Mouse (Mus musculus) MEL (cell line): ENCODE data around the gene Zg16. TPM values are rescaled to one million over a fixed set of nuclear protein-coding genes. Genes with fewer than 3 reads are reported as not detected.
A peak's percentile ranks its signal among the peaks of the same experiment; 100 is the strongest.

Experiments
- DNase-seq: peaks from one replicate; pipeline ENCODE4 v3.0.0; 2011; ENCODE audit warnings: low read depth, low spot score
- H3K27ac ChIP-seq: 2 replicates; pipeline ENCODE4 v1.5.1; 2012; ENCODE audit warnings: low read depth, mild to moderate bottlenecking, control low read depth, low read length, moderate library complexity; ENCODE audit not compliant: control insufficient read depth
- H3K27me3 ChIP-seq, 2 experiments: fragments of 150-350 bp in 1 of 2; sonication (generic) in 1 of 2; 2 replicates each; pipeline ENCODE4 v1.6.1; 2012; ENCODE audit warnings: low read length in 2 of 2, mild to moderate bottlenecking in 2 of 2, improper control_type of control experiment in 1 of 2, moderate library complexity in 1 of 2; ENCODE audit not compliant: insufficient read depth in 2 of 2, control insufficient read depth in 1 of 2
- H3K36me3 ChIP-seq, 2 experiments: 2 replicates each; pipeline ENCODE4 v1.6.1; 2012 to 2014; ENCODE audit warnings: low read length in 2 of 2, improper control_type of control experiment in 1 of 2, inconsistent platforms in 1 of 2, mild to moderate bottlenecking in 1 of 2; ENCODE audit not compliant: insufficient read depth in 2 of 2, control insufficient read depth in 1 of 2
- H3K4me1 ChIP-seq, 2 experiments: fragments of 150-350 bp in 1 of 2; sonication (generic) in 1 of 2; 2 replicates each; pipeline ENCODE4 v1.6.1; 2012; ENCODE audit warnings: low read length in 2 of 2, improper control_type of control experiment in 1 of 2, mild to moderate bottlenecking in 1 of 2; ENCODE audit not compliant: insufficient read depth in 2 of 2, control insufficient read depth in 1 of 2
- H3K4me3 ChIP-seq, 2 experiments: fragments of 150-350 bp in 1 of 2; sonication (generic) in 1 of 2; 2 replicates each; pipeline ENCODE4 v1.5.1; 2012; ENCODE audit warnings: low read depth in 2 of 2, low read length in 2 of 2, mild to moderate bottlenecking in 2 of 2, moderate library complexity in 2 of 2, control low read depth in 1 of 2, improper control_type of control experiment in 1 of 2; ENCODE audit not compliant: control insufficient read depth in 1 of 2, insufficient read depth in 1 of 2
- H3K79me2 ChIP-seq: 2 replicates; pipeline ENCODE4 v1.6.1; 2012; ENCODE audit warnings: mild to moderate bottlenecking, low read length, moderate library complexity; ENCODE audit not compliant: control insufficient read depth, poor library complexity, insufficient read depth
- H3K9ac ChIP-seq: 2 replicates; pipeline ENCODE4 v1.6.1; 2012; ENCODE audit warnings: low read depth, mild to moderate bottlenecking, control low read depth, low read length, moderate library complexity; ENCODE audit not compliant: control insufficient read depth, poor library complexity, severe bottlenecking
- H3K9me3 ChIP-seq: fragments of 150-350 bp; sonication (generic); replicated peaks from 2 replicates; pipeline ENCODE4 v1.6.1; 2012; ENCODE audit warnings: mild to moderate bottlenecking, low read length, improper control_type of control experiment, moderate library complexity; ENCODE audit not compliant: insufficient read depth
- CHD2 ChIP-seq: IDR thresholded peaks from 2 replicates; pipeline ENCODE4 v1.6.1; 2011; ENCODE audit warnings: low read length, improper control_type of control experiment
- CTCF ChIP-seq, 3 experiments: IDR thresholded peaks in 2 of 3; conservative IDR thresholded peaks in 1 of 3; 2 replicates each; pipeline ENCODE4 v1.5.1; 2011 to 2012; ENCODE audit warnings: low read length in 3 of 3, low read depth in 2 of 3, mild to moderate bottlenecking in 2 of 3, improper control_type of control experiment in 1 of 3, inconsistent platforms in 1 of 3, mixed read lengths in 1 of 3, moderate library complexity in 1 of 3; ENCODE audit not compliant: control insufficient read depth in 1 of 3, insufficient read depth in 1 of 3, poor library complexity in 1 of 3, severe bottlenecking in 1 of 3
- EP300 ChIP-seq, 2 experiments: IDR thresholded peaks; 2 replicates each; pipeline ENCODE4 v1.6.1; 2011; ENCODE audit warnings: improper control_type of control experiment in 2 of 2, low read length in 2 of 2, low read depth in 1 of 2, mild to moderate bottlenecking in 1 of 2
- GABPA ChIP-seq: IDR thresholded peaks from 2 replicates; pipeline ENCODE4 v1.6.1; 2012; ENCODE audit warnings: low read depth, mild to moderate bottlenecking, inconsistent platforms, low read length, improper control_type of control experiment, moderate library complexity
- KAT2A ChIP-seq: conservative IDR thresholded peaks from 2 replicates; pipeline ENCODE4 v1.6.1; 2012; ENCODE audit warnings: low read depth, low read length, improper control_type of control experiment, inconsistent platforms
- MAFK ChIP-seq: IDR thresholded peaks from 2 replicates; pipeline ENCODE4 v1.6.1; 2011; ENCODE audit warnings: low read depth, mild to moderate bottlenecking, low read length, improper control_type of control experiment, borderline replicate concordance
- MEF2A ChIP-seq: IDR thresholded peaks from 2 replicates; pipeline ENCODE4 v1.6.1; 2014; ENCODE audit warnings: low read depth, mild to moderate bottlenecking, inconsistent platforms, low read length, improper control_type of control experiment; ENCODE audit not compliant: poor library complexity, insufficient replicate concordance, severe bottlenecking; ENCODE audit errors: extremely low read depth
- MYB ChIP-seq: IDR thresholded peaks from 2 replicates; pipeline ENCODE4 v1.6.1; 2011; ENCODE audit warnings: mild to moderate bottlenecking, low read depth, low read length, improper control_type of control experiment
- MYC ChIP-seq: IDR thresholded peaks from 2 replicates; pipeline ENCODE4 v1.6.1; 2011; ENCODE audit warnings: low read depth, mild to moderate bottlenecking, low read length, improper control_type of control experiment, moderate library complexity
- POLR2AphosphoS2 ChIP-seq: IDR thresholded peaks from 2 replicates; pipeline ENCODE4 v1.6.1; 2011; ENCODE audit warnings: low read length, improper control_type of control experiment
- RAD21 ChIP-seq: IDR thresholded peaks from 2 replicates; pipeline ENCODE4 v1.6.1; 2011; ENCODE audit warnings: mild to moderate bottlenecking, low read depth, low read length, improper control_type of control experiment
- TBP ChIP-seq: IDR thresholded peaks from 2 replicates; pipeline ENCODE4 v1.8.0; 2011; ENCODE audit warnings: low read depth, low read length, improper control_type of control experiment
- UBTF ChIP-seq: IDR thresholded peaks from 2 replicates; pipeline ENCODE4 v1.6.1; 2012; ENCODE audit warnings: low read depth, mild to moderate bottlenecking, inconsistent platforms, low read length, improper control_type of control experiment, moderate library complexity, borderline replicate concordance; ENCODE audit not compliant: insufficient read depth
- ZC3H11A ChIP-seq: IDR thresholded peaks from 2 replicates; pipeline ENCODE4 v1.6.1; 2012; ENCODE audit warnings: low read depth, mild to moderate bottlenecking, inconsistent platforms, low read length, improper control_type of control experiment
- polyA plus RNA-seq, 2 experiments: library from polyadenylated mRNA; stranded (reverse) in 1 of 2; unstranded in 1 of 2; fragments of >175 nt in 1 of 2; fragments of >200 nt in 1 of 2; gene quantifications; 2 replicates each; pipeline versions ENCODE4 v1.2.1 to v1.2.4; 2012; ENCODE audit warnings: low replicate concordance in 2 of 2, low read depth in 1 of 2; ENCODE audit not compliant: insufficient read length in 2 of 2, insufficient read depth in 1 of 2, missing spikeins in 1 of 2
- total RNA-seq: library from RNA; depleted of rRNA; stranded (reverse); fragments of 300-350 nt; gene quantifications from 2 replicates; pipeline ENCODE4 v1.2.3, GENCODE M21; 2012

Zg16 gene
- total and polyA plus RNA-seq, 3 experiments, result 50.4 to 89.3 TPM; not detected in 1

DNA sequence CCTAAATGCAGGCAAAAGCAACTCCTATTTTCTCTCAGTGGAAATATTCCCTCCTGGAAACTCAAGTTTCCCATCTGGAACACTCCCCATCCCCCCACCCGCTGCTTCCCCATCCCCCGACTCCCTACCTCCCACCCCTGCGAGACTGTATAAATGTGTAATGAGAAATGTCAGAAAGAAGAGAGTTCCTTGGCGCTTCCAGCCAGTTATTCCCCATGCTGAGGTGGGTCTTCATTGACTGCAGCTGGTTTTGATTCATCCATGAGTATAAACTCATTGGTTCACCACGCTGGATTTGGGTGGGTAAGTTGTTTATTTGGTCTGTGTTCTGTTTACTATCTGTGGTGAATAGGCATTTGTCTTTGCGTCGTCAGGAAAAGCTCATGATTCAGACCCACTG lies 9.3 kb upstream of the Zg16 start:
- TF ChIP-seq UBTF, result no peak
- TF ChIP-seq MYC, result no peak
- DNase-seq, result no peak
- Histone ChIP-seq H3K9ac (no peak overlapping the region), H3K27ac (no peak overlapping the region), H3K27me3 (no peaks in the 10 kb centered on the region), H3K4me3 (no peak overlapping the region), H3K9me3 (no peaks in the 10 kb centered on the region), H3K36me3 (peaks cover 0 to 20% of the 10 kb centered on the region in 2 experiments; a peak in 2 of 4 replicates), H3K4me1 (peaks cover 0 to 26% of the 10 kb centered on the region in 2 experiments; a peak in 2 of 4 replicates), H3K79me2 (peaks cover 22% of the 10 kb centered on the region)

DNA sequence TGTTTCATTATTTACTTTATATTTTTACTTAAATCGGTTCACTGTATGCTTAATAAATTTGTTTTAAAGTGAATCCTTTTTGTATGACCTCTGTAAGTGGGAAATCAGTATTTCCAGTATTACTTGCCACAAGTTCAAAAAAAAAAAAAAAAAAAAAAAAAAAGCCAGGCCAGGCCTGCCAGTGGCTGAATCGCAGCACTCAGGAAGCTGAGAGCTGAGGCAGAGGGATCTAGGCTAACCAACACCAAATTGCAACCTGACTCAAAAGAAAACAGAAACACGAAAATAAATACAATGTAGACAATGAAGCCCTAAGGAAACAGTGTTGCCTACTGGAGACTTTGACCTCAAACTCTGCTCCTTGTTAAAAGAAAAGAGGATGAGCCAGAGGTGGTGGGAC lies 6.8 kb upstream of the Zg16 start:
- Histone ChIP-seq H3K4me3 (no peak overlapping the region), H3K27ac (peak overlapping the region; percentile 2; the same call in 1 of the 2 replicates), H3K9ac (peak overlapping the region; percentile 8; the same call in 1 of the 2 replicates), H3K4me1 (peaks cover 0 to 20% of the 10 kb centered on the region in 2 experiments; a peak in 2 of 4 replicates), H3K79me2 (peaks cover 34% of the 10 kb centered on the region), H3K36me3 (peaks cover 0 to 22% of the 10 kb centered on the region in 2 experiments; a peak in 2 of 4 replicates)
- no peak for DNase-seq
- TF ChIP-seq MYB (no peak), MYC (no peak), CTCF (IDR thresholded peaks at IDR 0.05 in 2 of 3, conservative IDR thresholded peaks at IDR 0.05 in 1 of 3; ENCODE audit: control insufficient read depth in 1 of 3, insufficient read depth in 1 of 3, low read depth in 2 of 3, low read length in 3 of 3, poor library complexity in 1 of 3, severe bottlenecking in 1 of 3) (no peak), GABPA (no peak), TBP (no peak), POLR2AphosphoS2 (no peak), MEF2A (no peak), KAT2A (no peak), ZC3H11A (no peak), RAD21 (no peak), EP300 (IDR thresholded peaks at IDR 0.05; ENCODE audit: low read depth in 1 of 2, low read length in 2 of 2) (no peak), MAFK (no peak), CHD2 (no peak)
- TF ChIP-seq, all 39 proteins: peak for 0
- Histone ChIP-seq H3K27me3 (no peaks in the 10 kb centered on the region), H3K9me3 (no peaks in the 10 kb centered on the region)
